Mouse (Mus musculus): ENCODE measurements around the gene Bag5. TPM values are rescaled to one million over a fixed set of nuclear protein-coding genes. Genes with fewer than 3 reads are reported as not detected.

Bag5 gene
- 747 and 947 TPM in 2 replicates for polyA plus RNA-seq (2012; rRNA removed)

- Histone ChIP-seq H3K36me3 (ENCODE audit: control insufficient read depth, insufficient read depth, low read length) (no peaks in the 10 kb centered on the region; the same call in 1 of the 2 replicates), H3K27ac (ENCODE audit: control insufficient read depth, insufficient read depth, low read depth, low read length) (peak within 1 kb of the TSS; percentile 95), H3K27me3 (ENCODE audit: control insufficient read depth, insufficient read depth, low read length) (no peaks in the 10 kb centered on the region), H3K4me3 (ENCODE audit: control insufficient read depth, low read depth, low read length) (peak within 1 kb of the TSS; percentile 98), H3K4me1 (ENCODE audit: control insufficient read depth, insufficient read depth, low read length) (peaks cover 7% of the 10 kb centered on the region)
- TF ChIP-seq POLR2A (IDR thresholded peaks at IDR 0.05; ENCODE audit: control insufficient read depth, low read depth, low read length) (peak; percentile 73), CTCF (IDR thresholded peaks at IDR 0.05; ENCODE audit: control insufficient read depth, insufficient read depth, insufficient replicate concordance, low read depth, low read length) (0 out of 2 replicates have a peak, but pooled peaks have one; percentile 13)
Observed at GRCm38 (mm10) chr12:111713004-111713651, at the start of gene Bag5, which contains the start of gene Apopt1. TSS of gene Bag5 (minus strand) at chr12:111713257. TSS of gene Apopt1 (plus strand) at chr12:111713261.

- H3K27ac ChIP-seq (ENCODE audit: control insufficient read depth, insufficient read depth, low read depth, low read length) = no peak overlapping the region
- no peaks in the 10 kb centered on the region for H3K27me3 ChIP-seq (ENCODE audit: control insufficient read depth, insufficient read depth, low read length)
- TF ChIP-seq POLR2A (IDR thresholded peaks at IDR 0.05; ENCODE audit: control insufficient read depth, low read depth, low read length) (no peak), CTCF (IDR thresholded peaks at IDR 0.05; ENCODE audit: control insufficient read depth, insufficient read depth, insufficient replicate concordance, low read depth, low read length) (no peak)
- H3K4me3 ChIP-seq (ENCODE audit: control insufficient read depth, low read depth, low read length) = no peak overlapping the region
- H3K36me3 ChIP-seq (ENCODE audit: control insufficient read depth, insufficient read depth, low read length) = no peaks in the 10 kb centered on the region
- H3K4me1 ChIP-seq (ENCODE audit: control insufficient read depth, insufficient read depth, low read length) = peaks cover 18% of the 10 kb centered on the region
Observed at GRCm38 (mm10) chr12:111760306-111760908, 47.4 kb upstream of the Bag5 start.

DNA sequence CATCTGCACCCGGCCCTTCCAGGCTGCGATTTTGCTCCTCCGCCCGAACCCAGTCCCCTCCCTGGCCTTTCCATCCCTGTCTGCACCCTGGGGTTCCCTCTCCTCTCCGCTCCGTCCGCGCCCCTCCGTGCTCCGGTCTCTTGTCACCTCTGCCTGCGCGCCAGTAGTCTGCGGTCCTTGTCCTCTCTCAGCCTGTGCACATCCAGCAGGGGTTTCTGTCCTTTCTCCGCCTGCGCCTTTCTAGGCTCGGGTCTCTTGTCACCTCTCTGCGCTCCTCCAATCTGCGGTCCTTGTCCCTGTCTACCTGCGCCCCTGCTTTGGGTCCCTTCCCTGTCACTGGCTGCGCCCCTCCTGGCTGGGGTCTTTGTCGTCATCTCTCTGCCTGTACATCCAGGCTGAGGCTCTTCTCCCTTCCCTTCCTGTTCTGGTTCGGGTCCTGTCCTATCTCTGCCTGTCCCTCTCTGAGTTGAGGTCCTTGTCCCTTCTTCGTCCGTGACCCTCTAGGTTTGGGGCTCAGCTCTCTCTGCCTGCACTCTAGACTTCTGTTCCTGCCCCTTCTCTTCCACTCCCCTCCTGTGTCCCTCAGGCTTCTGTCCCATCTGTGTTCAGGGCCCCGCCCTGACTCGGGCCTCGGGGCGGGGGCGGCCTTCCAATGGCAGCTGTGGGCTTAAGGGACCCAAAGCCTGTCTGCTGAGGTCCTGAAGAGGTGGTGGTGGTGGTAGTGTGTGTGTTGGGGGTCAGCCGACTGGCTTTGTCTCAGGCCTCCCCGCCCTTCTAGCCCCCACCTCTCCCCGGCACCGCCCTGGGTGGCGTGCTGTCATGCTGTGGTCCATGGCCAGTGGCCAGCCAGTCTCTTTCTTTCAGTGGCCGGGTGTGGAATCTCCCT lies 46.4 kb upstream of the Bag5 start:
- H3K36me3 ChIP-seq (ENCODE audit: control insufficient read depth, insufficient read depth, low read length) = no peaks in the 10 kb centered on the region
- peak overlapping the region; percentile 93 for H3K4me3 ChIP-seq (ENCODE audit: control insufficient read depth, low read depth, low read length)
- peak overlapping the region; percentile 5; the same call in 1 of the 2 replicates for H3K27ac ChIP-seq (ENCODE audit: control insufficient read depth, insufficient read depth, low read depth, low read length)
- no peaks in the 10 kb centered on the region for H3K27me3 ChIP-seq (ENCODE audit: control insufficient read depth, insufficient read depth, low read length)
- TF ChIP-seq CTCF (IDR thresholded peaks at IDR 0.05; ENCODE audit: control insufficient read depth, insufficient read depth, insufficient replicate concordance, low read depth, low read length) = no peak
- TF ChIP-seq POLR2A (IDR thresholded peaks at IDR 0.05; ENCODE audit: control insufficient read depth, low read depth, low read length) = no peak
- peaks cover 18% of the 10 kb centered on the region for H3K4me1 ChIP-seq (ENCODE audit: control insufficient read depth, insufficient read depth, low read length)

GRCm38 (mm10) chr12:111758381-111759175 lies 45.5 kb upstream of the Bag5 start, which contains the start of gene Klc1:
TSS of gene Klc1 (plus strand) at chr12:111758849.
- Histone ChIP-seq H3K4me1 (ENCODE audit: control insufficient read depth, insufficient read depth, low read length) (peaks cover 18% of the 10 kb centered on the region), H3K36me3 (ENCODE audit: control insufficient read depth, insufficient read depth, low read length) (no peaks in the 10 kb centered on the region), H3K27me3 (ENCODE audit: control insufficient read depth, insufficient read depth, low read length) (no peaks in the 10 kb centered on the region), H3K4me3 (ENCODE audit: control insufficient read depth, low read depth, low read length) (peak within 1 kb of the TSS; percentile 93), H3K27ac (ENCODE audit: control insufficient read depth, insufficient read depth, low read depth, low read length) (peak within 1 kb of the TSS; percentile 51)
- TF ChIP-seq CTCF (IDR thresholded peaks at IDR 0.05; ENCODE audit: control insufficient read depth, insufficient read depth, insufficient replicate concordance, low read depth, low read length) (no peak), POLR2A (IDR thresholded peaks at IDR 0.05; ENCODE audit: control insufficient read depth, low read depth, low read length) (peak; percentile 72)

DNA sequence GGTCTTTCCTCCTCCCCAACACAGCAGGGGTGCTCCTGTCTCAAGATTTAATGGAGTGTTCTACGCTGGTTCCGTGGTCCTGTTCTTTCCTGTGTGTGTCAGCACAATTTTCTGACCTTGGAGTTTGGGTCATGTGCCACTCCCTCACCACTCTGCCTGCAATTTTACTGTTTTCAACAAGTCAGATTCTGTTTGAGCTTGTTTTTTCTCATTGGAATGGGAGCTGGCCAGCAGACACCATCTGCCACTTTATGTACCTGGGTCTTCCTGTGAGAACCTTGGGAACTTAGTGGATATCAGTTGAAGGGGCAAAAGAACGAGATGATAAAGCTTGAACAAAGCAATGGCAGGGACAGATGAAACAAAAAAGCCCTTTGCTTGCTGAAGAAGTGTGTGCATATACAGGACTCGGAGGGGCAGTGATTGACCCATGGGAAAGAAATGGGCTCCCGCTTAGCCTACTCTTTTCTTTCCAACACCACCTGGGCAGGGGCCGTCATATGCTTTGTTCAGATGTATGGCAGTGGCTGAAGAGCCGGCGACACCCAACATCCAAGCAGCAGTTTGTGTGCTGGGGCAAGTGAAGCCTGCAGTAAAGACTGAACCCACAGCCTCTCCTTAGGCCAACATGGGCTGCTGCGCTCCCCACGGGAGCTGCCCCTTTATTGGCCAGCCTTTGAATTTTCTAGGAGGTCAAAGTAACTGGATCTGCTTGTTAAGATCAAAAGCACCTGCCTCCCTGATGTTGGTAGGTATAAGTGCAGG lies 44.7 kb upstream of the Bag5 start:
- peak overlapping the region; percentile 93 for H3K4me3 ChIP-seq (ENCODE audit: control insufficient read depth, low read depth, low read length)
- no peak for TF ChIP-seq POLR2A (IDR thresholded peaks at IDR 0.05; ENCODE audit: control insufficient read depth, low read depth, low read length)
- TF ChIP-seq CTCF (IDR thresholded peaks at IDR 0.05; ENCODE audit: control insufficient read depth, insufficient read depth, insufficient replicate concordance, low read depth, low read length) = no peak
- peaks cover 23% of the 10 kb centered on the region for H3K4me1 ChIP-seq (ENCODE audit: control insufficient read depth, insufficient read depth, low read length)
- H3K36me3 ChIP-seq (ENCODE audit: control insufficient read depth, insufficient read depth, low read length) = no peaks in the 10 kb centered on the region
- no peaks in the 10 kb centered on the region for H3K27me3 ChIP-seq (ENCODE audit: control insufficient read depth, insufficient read depth, low read length)
- H3K27ac ChIP-seq (ENCODE audit: control insufficient read depth, insufficient read depth, low read depth, low read length) = no peak overlapping the region

DNA sequence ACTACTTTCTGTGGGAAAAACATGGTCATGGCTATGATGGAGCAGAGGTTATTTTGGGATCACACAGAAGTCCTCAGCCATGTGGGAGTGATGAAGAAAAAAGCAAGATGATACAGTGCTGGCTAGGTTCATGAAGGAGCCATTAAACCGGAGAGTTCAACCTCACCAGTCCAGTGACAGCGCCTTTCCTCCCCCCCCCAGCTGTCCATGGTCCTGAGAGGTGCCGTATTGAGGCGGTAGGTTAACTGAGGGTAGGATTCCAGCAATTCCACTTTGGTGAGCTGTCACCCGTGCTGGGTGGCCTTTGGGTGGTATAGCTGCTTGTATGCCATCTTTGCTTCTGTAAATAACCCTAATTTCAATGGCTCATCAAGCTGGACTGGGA lies 43.6 kb upstream of the Bag5 start:
- TF ChIP-seq POLR2A (IDR thresholded peaks at IDR 0.05; ENCODE audit: control insufficient read depth, low read depth, low read length) (no peak), CTCF (IDR thresholded peaks at IDR 0.05; ENCODE audit: control insufficient read depth, insufficient read depth, insufficient replicate concordance, low read depth, low read length) (no peak)
- Histone ChIP-seq H3K4me3 (ENCODE audit: control insufficient read depth, low read depth, low read length) (no peak overlapping the region), H3K27ac (ENCODE audit: control insufficient read depth, insufficient read depth, low read depth, low read length) (no peak overlapping the region), H3K36me3 (ENCODE audit: control insufficient read depth, insufficient read depth, low read length) (no peaks in the 10 kb centered on the region), H3K4me1 (ENCODE audit: control insufficient read depth, insufficient read depth, low read length) (peaks cover 23% of the 10 kb centered on the region), H3K27me3 (ENCODE audit: control insufficient read depth, insufficient read depth, low read length) (no peaks in the 10 kb centered on the region)

Data from testis, adult 2 months (tissue).